Mouse (Mus musculus) neural tube, embryonic 12.5 days (tissue): ENCODE measurements around the gene Gipc3. TPM values are rescaled to one million over a fixed set of nuclear protein-coding genes. Genes with fewer than 3 reads are reported as not detected.

Source experiments
- ATAC-seq: fragments of 200-750 bp; cut with Nextera tagmentation; 2 replicates; pipeline ENCODE4 v1.8.0; 2017; ENCODE audit warnings: low read depth, mild to moderate bottlenecking, moderate TSS enrichment, moderate library complexity; ENCODE audit not compliant: low FRiP score
- H3K27ac ChIP-seq: fragments of 300-500 bp; sonication (generic); 2 replicates; pipeline ENCODE4 v1.5.1; 2016
- H3K27me3 ChIP-seq: fragments of 300-500 bp; sonication (generic); replicated peaks from 2 replicates; pipeline ENCODE4 v1.6.1; 2016; ENCODE audit warnings: mild to moderate bottlenecking
- H3K36me3 ChIP-seq: fragments of 300-500 bp; sonication (generic); 2 replicates; pipeline ENCODE4 v1.6.1; 2016; ENCODE audit warnings: mild to moderate bottlenecking
- H3K4me1 ChIP-seq: fragments of 300-500 bp; sonication (generic); 2 replicates; pipeline ENCODE4 v1.6.1; 2016
- H3K4me2 ChIP-seq: fragments of 300-500 bp; sonication (generic); replicated peaks from 2 replicates; pipeline ENCODE4 v1.6.1; 2016; ENCODE audit warnings: mild to moderate bottlenecking
- H3K4me3 ChIP-seq: fragments of 300-500 bp; sonication (generic); 2 replicates; pipeline ENCODE4 v1.5.1; 2016
- H3K9ac ChIP-seq: fragments of 300-500 bp; sonication (generic); 2 replicates; pipeline ENCODE4 v1.6.1; 2016; ENCODE audit warnings: mild to moderate bottlenecking
- H3K9me3 ChIP-seq: fragments of 300-500 bp; sonication (generic); 2 replicates; pipeline ENCODE4 v1.6.1; 2016; ENCODE audit warnings: mild to moderate bottlenecking
- WGBS: fragments of 180-500 bp; shearing (Covaris S2); methylation state at CpG from one replicate; pipeline ENCODE4 v1.1.7; 2016; 5-methylcytosine and 5-hydroxymethylcytosine counted together
- polyA plus RNA-seq: library from polyadenylated mRNA; unstranded; fragments of >200 nt; fragmentation: Nextera tagmentation; extraction: Ambion mirVana; gene quantifications from 2 replicates; pipeline ENCODE4 v1.2.1, GENCODE M21; 2016

Gipc3 gene
- polyA plus RNA-seq, 1 experiment from 2014 or later: not detected

GRCm38 (mm10) chr10:81383802-81384604 lies 40.9 kb upstream of the Gipc3 start, which contains the start of the genes Dohh and Gm48551:
TSS of gene Dohh (plus strand) at chr10:81384428.
TSS of gene Gm48551 (plus strand) at chr10:81384466.
- H3K36me3 ChIP-seq: peaks cover 30% of the 10 kb centered on the region
- no peaks in the 10 kb centered on the region for H3K9me3 ChIP-seq
- peak within 1 kb of the TSS; percentile 51; the same call in 1 of the 2 replicates for H3K27ac ChIP-seq
- H3K27me3 ChIP-seq: no peaks in the 10 kb centered on the region
- H3K9ac ChIP-seq: peak within 1 kb of the TSS; percentile 73
- ATAC-seq: peak; percentile 94
- H3K4me1 ChIP-seq: peaks cover 16% of the 10 kb centered on the region
- 10% methylated on average over 54 of the region's 54 CpGs for WGBS
- peak within 1 kb of the TSS; percentile 74 for H3K4me3 ChIP-seq
- H3K4me2 ChIP-seq: peak within 1 kb of the TSS; percentile 95

- Histone ChIP-seq H3K9ac (no peak overlapping the region), H3K4me1 (peaks cover 25% of the 10 kb centered on the region), H3K27ac (no peak overlapping the region)
Observed at GRCm38 (mm10) chr10:81382039-81382438, 39.0 kb upstream of the Gipc3 start.

DNA sequence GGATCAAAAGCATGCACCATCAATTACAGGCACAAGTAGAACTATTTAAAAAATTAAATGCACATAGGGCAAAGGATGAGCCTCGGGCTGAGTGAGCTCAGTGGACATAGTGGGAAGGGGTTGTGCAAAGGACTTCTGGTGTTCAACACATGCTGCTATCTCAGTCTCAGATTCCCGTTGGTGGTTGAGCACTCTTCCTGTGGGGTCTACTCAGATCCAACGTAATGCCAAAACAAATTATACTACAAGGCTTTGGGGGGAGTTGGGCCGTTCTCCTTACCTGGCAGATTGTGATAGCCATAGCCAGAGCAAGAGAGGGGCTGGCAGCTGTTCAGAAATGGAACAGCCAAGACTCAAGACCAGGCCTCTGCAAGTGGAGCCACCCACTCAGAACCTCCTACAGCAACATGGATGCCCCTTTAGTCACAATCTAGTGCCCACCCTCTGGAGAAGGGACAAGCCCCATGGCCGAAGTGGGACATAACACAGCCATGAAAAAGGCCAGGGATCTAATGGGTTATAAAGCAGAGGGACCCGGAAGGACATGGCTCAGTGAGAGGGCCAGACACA lies 36.8 kb upstream of the Gipc3 start:
- no peak for ATAC-seq
- Histone ChIP-seq H3K4me1 (peaks cover 22% of the 10 kb centered on the region), H3K4me2 (no peak overlapping the region), H3K27ac (no peak overlapping the region), H3K9ac (no peak overlapping the region), H3K4me3 (no peak overlapping the region), H3K27me3 (no peaks in the 10 kb centered on the region), H3K9me3 (no peaks in the 10 kb centered on the region), H3K36me3 (peaks cover 5% of the 10 kb centered on the region)
- WGBS: 94% methylated on average over 6 of the region's 6 CpGs

More at GRCm38 (mm10) chr10:81382039-81382438, 39.0 kb upstream of the Gipc3 start:
- H3K9me3 ChIP-seq: no peaks in the 10 kb centered on the region
- H3K27me3 ChIP-seq: no peaks in the 10 kb centered on the region
- peaks cover 14% of the 10 kb centered on the region for H3K36me3 ChIP-seq
- WGBS: 82% methylated on average over 5 of the region's 5 CpGs
- no peak overlapping the region for H3K4me2 ChIP-seq
- no peak overlapping the region for H3K4me3 ChIP-seq
- no peak for ATAC-seq

DNA sequence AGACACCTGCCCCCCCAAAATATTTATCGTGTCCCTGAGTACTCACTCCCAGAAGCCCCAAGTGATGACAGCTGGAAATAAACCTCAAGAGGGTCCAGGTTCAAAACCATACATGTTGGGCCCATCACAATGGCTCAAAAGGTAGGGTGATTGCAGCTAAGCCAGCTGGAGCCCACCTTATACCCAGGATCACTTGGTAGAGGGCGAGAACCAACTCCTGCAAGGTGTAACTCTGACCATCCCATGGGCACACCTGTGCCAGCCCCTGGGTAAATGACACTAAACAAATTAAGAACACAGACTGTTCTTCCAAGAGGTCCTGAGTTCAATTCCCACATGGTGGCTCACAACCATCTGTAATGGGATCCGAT lies 36.1 kb upstream of the Gipc3 start:
- peak overlapping the region; percentile 53; the same call in 1 of the 2 replicates for H3K27ac ChIP-seq
- peak overlapping the region; percentile 84 for H3K4me2 ChIP-seq
- H3K9me3 ChIP-seq: no peaks in the 10 kb centered on the region
- peak overlapping the region; percentile 85 for H3K4me3 ChIP-seq
- no peaks in the 10 kb centered on the region for H3K27me3 ChIP-seq
- peak overlapping the region; percentile 49 for H3K9ac ChIP-seq
- 57% methylated on average over 3 of the region's 3 CpGs for WGBS
- H3K4me1 ChIP-seq: peaks cover 20% of the 10 kb centered on the region
- peak; percentile 9; the same call in 1 of the 2 replicates for ATAC-seq
- H3K36me3 ChIP-seq: peaks cover 9% of the 10 kb centered on the region

- peak overlapping the region; percentile 49 for H3K9ac ChIP-seq
- peaks cover 14% of the 10 kb centered on the region for H3K36me3 ChIP-seq
- no peaks in the 10 kb centered on the region for H3K9me3 ChIP-seq
- WGBS: under 1% methylated on average over 46 of the region's 46 CpGs
- peak overlapping the region; percentile 53 for H3K27ac ChIP-seq
- no peaks in the 10 kb centered on the region for H3K27me3 ChIP-seq
- peaks cover 20% of the 10 kb centered on the region for H3K4me1 ChIP-seq
- peak overlapping the region; percentile 85 for H3K4me3 ChIP-seq
- ATAC-seq: peak; percentile 98
- H3K4me2 ChIP-seq: peak overlapping the region; percentile 84
Observed at GRCm38 (mm10) chr10:81378553-81379182, 35.6 kb upstream of the Gipc3 start.

- H3K4me3 ChIP-seq: peak within 1 kb of the TSS; percentile 85
- no peaks in the 10 kb centered on the region for H3K9me3 ChIP-seq
- peak; percentile 69 for ATAC-seq
- peak within 1 kb of the TSS; percentile 84 for H3K4me2 ChIP-seq
- H3K27me3 ChIP-seq: 0 out of 2 replicates have a peak, but pooled peaks cover 3% of the 10 kb centered on the region
- peaks cover 20% of the 10 kb centered on the region for H3K4me1 ChIP-seq
- 2% methylated on average over 49 of the region's 59 CpGs for WGBS
- H3K36me3 ChIP-seq: peaks cover 21% of the 10 kb centered on the region
- peak within 1 kb of the TSS; percentile 53 for H3K27ac ChIP-seq
- peak within 1 kb of the TSS; percentile 92 for H3K9ac ChIP-seq
Observed at GRCm38 (mm10) chr10:81377793-81378552, 34.9 kb upstream of the Gipc3 start, which contains the start of gene Fzr1. TSS of gene Fzr1 (minus strand) at chr10:81378516.

DNA sequence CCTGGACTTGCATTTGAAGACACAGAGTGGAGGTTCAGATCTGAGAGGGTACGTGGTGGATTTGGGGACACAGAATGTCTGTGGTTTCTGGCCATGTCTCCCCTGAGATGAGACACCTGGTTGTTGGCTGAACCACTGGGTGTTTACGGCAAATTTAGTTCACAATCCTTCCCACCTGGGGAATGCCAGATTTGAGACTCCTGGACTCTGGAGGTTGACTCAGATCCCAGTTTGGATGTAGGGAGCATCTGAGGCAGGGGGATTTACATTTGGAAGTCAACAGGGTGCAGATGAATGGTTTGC lies 34.2 kb upstream of the Gipc3 start:
- peak overlapping the region; percentile 84 for H3K4me2 ChIP-seq
- no peak overlapping the region for H3K27ac ChIP-seq
- H3K9ac ChIP-seq: peak overlapping the region; percentile 92
- no peak for ATAC-seq
- WGBS: 67% methylated on average over 2 of the region's 2 CpGs
- H3K9me3 ChIP-seq: no peaks in the 10 kb centered on the region
- H3K4me3 ChIP-seq: peak overlapping the region; percentile 85
- 0 out of 2 replicates have a peak, but pooled peaks cover 3% of the 10 kb centered on the region for H3K27me3 ChIP-seq
- peaks cover 27% of the 10 kb centered on the region for H3K36me3 ChIP-seq
- H3K4me1 ChIP-seq: peaks cover 20% of the 10 kb centered on the region

DNA sequence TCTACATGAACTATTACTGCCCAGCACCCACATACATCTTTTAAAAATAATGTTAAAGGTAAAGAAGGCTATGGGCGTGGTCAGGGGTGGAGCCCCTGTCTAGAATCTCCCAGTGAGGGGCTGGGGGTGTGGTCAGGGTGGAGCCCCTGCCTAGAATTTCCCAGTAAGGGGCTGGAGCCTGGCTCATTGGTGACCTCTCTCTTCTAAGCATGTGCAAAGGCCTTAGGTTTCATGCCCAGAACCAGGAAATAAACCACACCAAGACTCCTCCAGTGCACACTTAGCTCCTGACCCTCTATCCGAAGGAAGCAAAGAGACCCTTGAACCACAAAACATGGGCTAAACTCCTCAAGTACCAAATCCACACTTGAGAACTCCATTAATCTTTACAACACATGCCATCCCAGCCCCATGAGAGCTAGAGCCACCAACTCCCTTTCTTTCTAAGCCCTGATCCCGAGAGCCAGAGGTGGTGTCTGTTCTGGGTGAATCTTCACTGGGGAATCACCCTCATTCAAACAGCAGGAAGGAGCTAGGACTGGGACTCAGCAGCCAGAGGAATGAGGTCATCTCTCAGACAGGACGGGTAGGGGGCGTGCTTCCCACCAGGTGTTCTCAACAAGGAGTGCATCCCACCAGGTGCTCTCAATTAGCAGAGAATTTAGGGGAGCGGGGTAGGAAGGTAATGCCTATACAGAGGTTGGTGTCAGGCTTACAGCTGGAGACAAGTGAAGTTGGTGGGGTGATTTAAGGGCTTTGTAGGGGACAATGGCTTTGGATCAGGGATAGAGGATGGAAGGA lies 33.7 kb upstream of the Gipc3 start:
- 42% methylated on average over 6 of the region's 6 CpGs for WGBS
- Histone ChIP-seq H3K4me2 (peak overlapping the region; percentile 84), H3K27ac (no peak overlapping the region), H3K9ac (peak overlapping the region; percentile 92), H3K4me1 (peaks cover 20% of the 10 kb centered on the region), H3K36me3 (peaks cover 32% of the 10 kb centered on the region), H3K4me3 (peak overlapping the region; percentile 85), H3K27me3 (0 out of 2 replicates have a peak, but pooled peaks cover 3% of the 10 kb centered on the region), H3K9me3 (no peaks in the 10 kb centered on the region)
- ATAC-seq: no peak

DNA sequence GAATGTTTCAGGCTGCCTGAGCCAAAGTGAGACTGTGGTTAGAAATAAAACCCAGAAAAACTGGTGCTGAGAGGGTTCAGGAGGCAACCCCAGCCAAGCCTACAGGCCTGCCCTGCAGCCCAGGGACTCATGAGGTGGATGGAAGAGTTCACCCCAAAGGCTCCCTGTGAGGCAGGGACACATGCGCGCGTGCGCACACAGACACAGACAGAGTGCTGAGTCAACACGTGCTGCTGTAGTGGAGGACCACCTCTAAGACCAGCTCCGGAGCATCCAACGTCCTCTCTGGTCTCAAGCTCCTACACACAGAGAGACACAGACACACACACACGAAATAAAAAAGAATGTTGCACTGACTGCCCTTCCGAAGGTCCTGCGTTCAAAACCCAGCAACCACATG lies 32.3 kb upstream of the Gipc3 start:
- no peaks in the 10 kb centered on the region for H3K9me3 ChIP-seq
- peaks cover 47% of the 10 kb centered on the region for H3K36me3 ChIP-seq
- H3K4me3 ChIP-seq: no peak overlapping the region
- H3K27ac ChIP-seq: no peak overlapping the region
- WGBS: 94% methylated on average over 10 of the region's 10 CpGs
- 0 out of 2 replicates have a peak, but pooled peaks cover 3% of the 10 kb centered on the region for H3K27me3 ChIP-seq
- peaks cover 20% of the 10 kb centered on the region for H3K4me1 ChIP-seq
- no peak for ATAC-seq
- 0 out of 2 replicates have a peak overlapping the region, but pooled peaks have one; percentile 3 for H3K4me2 ChIP-seq
- no peak overlapping the region for H3K9ac ChIP-seq

GRCm38 (mm10) chr10:81367207-81367495 lies 24.1 kb upstream of the Gipc3 start:
- Histone ChIP-seq H3K9ac (no peak overlapping the region), H3K9me3 (no peaks in the 10 kb centered on the region), H3K36me3 (peaks cover 62% of the 10 kb centered on the region), H3K27ac (no peak overlapping the region), H3K4me2 (no peak overlapping the region), H3K4me1 (peaks cover 41% of the 10 kb centered on the region), H3K4me3 (no peak overlapping the region), H3K27me3 (peaks cover 25% of the 10 kb centered on the region)
- ATAC-seq: no peak
- WGBS: 67% methylated on average over 6 of the region's 6 CpGs

GRCm38 (mm10) chr10:81366477-81367206 lies 23.6 kb upstream of the Gipc3 start:
- no peak overlapping the region for H3K4me3 ChIP-seq

More at GRCm38 (mm10) chr10:81366477-81367206, 23.6 kb upstream of the Gipc3 start:
- peaks cover 41% of the 10 kb centered on the region for H3K4me1 ChIP-seq
- H3K36me3 ChIP-seq: peaks cover 57% of the 10 kb centered on the region
- 77% methylated on average over 6 of the region's 6 CpGs for WGBS
- H3K9ac ChIP-seq: no peak overlapping the region
- no peak overlapping the region for H3K27ac ChIP-seq
- H3K27me3 ChIP-seq: peaks cover 25% of the 10 kb centered on the region
- no peak overlapping the region for H3K4me2 ChIP-seq
- H3K9me3 ChIP-seq: no peaks in the 10 kb centered on the region
- ATAC-seq: no peak
